ENCODE assay signal across 7 mouse cellular contexts in genomic region chr7:75575120-75575649, GRCm38 (mm10).
DNase-seq lines count a peak whose midpoint lies in the region; ATAC-seq and TF ChIP-seq lines count a peak whose summit lies in the region.

No protein-coding gene starts in this region.

- no peak for TF ChIP-seq POLR2A in kidney, adult 2 months (IDR thresholded peaks at IDR 0.05; ENCODE audit: low read depth, low read length)

- WGBS in kidney, adult 2 months: 26% methylated on average over 9 of the region's 9 CpGs

- no peak for TF ChIP-seq CTCF in kidney, adult 2 months (conservative IDR thresholded peaks at IDR 0.05; ENCODE audit: insufficient read depth, insufficient read length, low read depth, low read length)

- peak overlapping the region; percentile 75 for H3K27ac ChIP-seq in kidney, adult 2 months (ENCODE audit: insufficient read depth, low read depth, low read length)

- H3K4me1 ChIP-seq in kidney, adult 2 months (ENCODE audit: control insufficient read depth, insufficient read depth, low read length): peaks cover 7% of the 10 kb centered on the region; the same call in 1 of the 2 replicates

- H3K27me3 ChIP-seq in kidney, adult 2 months (replicated peaks; ENCODE audit: control insufficient read depth, insufficient read depth, low read length): no peaks in the 10 kb centered on the region

- H3K4me3 ChIP-seq in kidney, adult 2 months (ENCODE audit: insufficient read depth, low read depth, low read length): no peak overlapping the region

- ATAC-seq in monocyte, adult 5-6 weeks (replicated peaks; ENCODE audit: insufficient number of reproducible peaks, low FRiP score, low TSS enrichment, poor library complexity, severe bottlenecking): peak; percentile 61

- H3K36me3 ChIP-seq in kidney, adult 2 months (ENCODE audit: control insufficient read depth, insufficient read depth, low read length): no peaks in the 10 kb centered on the region

- DNase-seq in 3T3-L1 (ENCODE audit: low read depth, low spot score): peak; percentile 86
- peak; percentile 71 to 78 for DNase-seq in B cell, adult 2 months
- peak; percentile 55 for DNase-seq in forelimb bud, embryonic 11.5 days (ENCODE audit: low read depth, low spot score)
- DNase-seq in kidney, adult 2 months: peak; percentile 65
- no peak for DNase-seq in frontal cortex, postnatal 25 days (ENCODE audit: low spot score in 2 of 2)
- DNase-seq in left cerebral cortex, adult 9 months (ENCODE audit: low spot score in 2 of 2): no peak

Comparison
In these comparisons a context has a peak if more than half of its experiments do, and no peak if none do; other contexts are left out.
1. DNase-seq: peak in 3T3-L1 (single experiment), B cell, adult 2 months (2 of 2), forelimb bud, embryonic 11.5 days (single experiment) and kidney, adult 2 months (single experiment); none in frontal cortex, postnatal 25 days (0 of 2) and left cerebral cortex, adult 9 months (0 of 2).